Mouse (Mus musculus): ENCODE data around the gene Col10a1. TPM values are rescaled to one million over a fixed set of nuclear protein-coding genes. Genes with fewer than 3 reads are reported as not detected.

The Col10a1 gene
- polyA plus RNA-seq (2014; fragmentation: Illumina TruSeq; extraction: RNeasy Lipid Tissue Mini Kit (QIAGEN cat#74804); ENCODE audit: low read depth, low replicate concordance): not detected

GRCm38 (mm10) chr10:34389681-34390080 is at the start of gene Col10a1:
Gene Col10a1, plus strand, starts transcription at chr10:34389981.

GRCm38 (mm10) chr10:34418204-34418756 is 28.5 kb downstream of the Col10a1 start, which contains the start of gene Nt5dc1:
Gene Nt5dc1, minus strand, starts transcription at chr10:34418552.

Other genes starting within 250 kb of the Col10a1 start
- 9.9 TPM for gene Dse, start 182.3 kb upstream of the Col10a1 start, polyA plus RNA-seq (2014; fragmentation: Illumina TruSeq; extraction: RNeasy Lipid Tissue Mini Kit (QIAGEN cat#74804); ENCODE audit: low read depth, low replicate concordance)
- 61.0 TPM for gene Tspyl1, start 107.8 kb upstream of the Col10a1 start, polyA plus RNA-seq (2014; fragmentation: Illumina TruSeq; extraction: RNeasy Lipid Tissue Mini Kit (QIAGEN cat#74804); ENCODE audit: low read depth, low replicate concordance)
- 27.5 TPM for gene Tspyl4, start 92.5 kb upstream of the Col10a1 start, polyA plus RNA-seq (2014; fragmentation: Illumina TruSeq; extraction: RNeasy Lipid Tissue Mini Kit (QIAGEN cat#74804); ENCODE audit: low read depth, low replicate concordance)
- gene Nt5dc1, start 28.6 kb downstream of the Col10a1 start, polyA plus RNA-seq (2014; fragmentation: Illumina TruSeq; extraction: RNeasy Lipid Tissue Mini Kit (QIAGEN cat#74804); ENCODE audit: low read depth, low replicate concordance): 55.9 TPM
- gene Frk, start 93.4 kb downstream of the Col10a1 start, polyA plus RNA-seq (2014; fragmentation: Illumina TruSeq; extraction: RNeasy Lipid Tissue Mini Kit (QIAGEN cat#74804); ENCODE audit: low read depth, low replicate concordance): 157 TPM

Measured in sigmoid colon, adult 10 weeks (tissue).